Mouse (Mus musculus) midbrain, embryonic 12.5 days (tissue): ENCODE results near the gene Palm3. TPM values are rescaled to one million over a fixed set of nuclear protein-coding genes. Genes with fewer than 3 reads are reported as not detected.
A peak's percentile ranks its signal among the peaks of the same experiment; 100 is the strongest.

Experiments used
- ATAC-seq: fragments of 200-750 bp; cut with Nextera tagmentation; 2 replicates; pipeline ENCODE4 v1.8.0; 2017; ENCODE audit warnings: low read depth, moderate TSS enrichment, moderate library complexity; ENCODE audit not compliant: low FRiP score
- H3K27ac ChIP-seq: fragments of 300-500 bp; sonication (generic); replicated peaks from 2 replicates; pipeline ENCODE4 v1.5.1; 2016; ENCODE audit warnings: mild to moderate bottlenecking
- H3K27me3 ChIP-seq: fragments of 300-500 bp; sonication (generic); 2 replicates; pipeline ENCODE4 v1.6.1; 2016; ENCODE audit warnings: mild to moderate bottlenecking
- H3K36me3 ChIP-seq: fragments of 300-500 bp; sonication (generic); 2 replicates; pipeline ENCODE4 v1.6.1; 2016
- H3K4me1 ChIP-seq: fragments of 300-500 bp; sonication (generic); 2 replicates; pipeline ENCODE4 v1.6.1; 2016
- H3K4me2 ChIP-seq: fragments of 300-500 bp; sonication (generic); replicated peaks from 2 replicates; pipeline ENCODE4 v1.6.1; 2016; ENCODE audit warnings: mild to moderate bottlenecking, moderate library complexity
- H3K4me3 ChIP-seq: fragments of 300-500 bp; sonication (generic); 2 replicates; pipeline ENCODE4 v1.5.1; 2016; ENCODE audit warnings: mild to moderate bottlenecking
- H3K9ac ChIP-seq: fragments of 300-500 bp; sonication (generic); replicated peaks from 2 replicates; pipeline ENCODE4 v1.6.1; 2016; ENCODE audit warnings: mild to moderate bottlenecking, moderate library complexity
- H3K9me3 ChIP-seq: fragments of 300-500 bp; sonication (generic); 2 replicates; pipeline ENCODE4 v1.6.1; 2016; ENCODE audit warnings: mild to moderate bottlenecking
- WGBS: fragments of 180-500 bp; shearing (Covaris S2); methylation state at CpG from one replicate; pipeline ENCODE4 v1.1.7; 2016; 5-methylcytosine and 5-hydroxymethylcytosine counted together
- polyA plus RNA-seq: library from polyadenylated mRNA; unstranded; fragments of >200 nt; fragmentation: Nextera tagmentation; extraction: Ambion mirVana; gene quantifications from 2 replicates; pipeline ENCODE4 v1.2.1, GENCODE M21; 2016

Palm3 gene
- polyA plus RNA-seq, 1 experiment from 2014 or later: 3.9 TPM

- Histone ChIP-seq H3K9me3 (no peaks in the 10 kb centered on the region), H3K9ac (no peak overlapping the region), H3K4me2 (no peak overlapping the region), H3K27me3 (peaks cover 58% of the 10 kb centered on the region), H3K36me3 (no peaks in the 10 kb centered on the region), H3K4me1 (peaks cover 9% of the 10 kb centered on the region), H3K4me3 (no peak overlapping the region), H3K27ac (no peak overlapping the region)
- WGBS: 78% methylated on average over 5 of the region's 5 CpGs
- ATAC-seq: no peak
Observed at GRCm38 (mm10) chr8:84038015-84038414, 16.7 kb downstream of the Palm3 start.

- ATAC-seq: no peak
- Histone ChIP-seq H3K4me1 (peaks cover 9% of the 10 kb centered on the region), H3K4me3 (no peak overlapping the region), H3K4me2 (no peak overlapping the region), H3K27ac (no peak overlapping the region), H3K27me3 (peaks cover 68% of the 10 kb centered on the region), H3K36me3 (no peaks in the 10 kb centered on the region), H3K9me3 (no peaks in the 10 kb centered on the region), H3K9ac (no peak overlapping the region)
- 11% methylated on average over 5 of the region's 5 CpGs for WGBS
Observed at GRCm38 (mm10) chr8:84039050-84039449, 17.8 kb downstream of the Palm3 start.

- peaks cover 83% of the 10 kb centered on the region for H3K27me3 ChIP-seq
- H3K4me3 ChIP-seq: peak within 1 kb of the TSS; percentile 33
- peak; percentile 71 for ATAC-seq
- no peak within 1 kb of the TSS for H3K27ac ChIP-seq
- peak within 1 kb of the TSS; percentile 41; the same call in 1 of the 2 replicates for H3K9ac ChIP-seq
- peak within 1 kb of the TSS; percentile 62 for H3K4me2 ChIP-seq
- no peaks in the 10 kb centered on the region for H3K9me3 ChIP-seq
- WGBS: 4% methylated on average over 40 of the region's 40 CpGs
- no peaks in the 10 kb centered on the region for H3K36me3 ChIP-seq
- H3K4me1 ChIP-seq: peaks cover 9% of the 10 kb centered on the region
Observed at GRCm38 (mm10) chr8:84042066-84042947, 21.0 kb downstream of the Palm3 start, which contains the start of gene Il27ra. Gene Il27ra, minus strand, starts transcription at chr8:84042589.

DNA sequence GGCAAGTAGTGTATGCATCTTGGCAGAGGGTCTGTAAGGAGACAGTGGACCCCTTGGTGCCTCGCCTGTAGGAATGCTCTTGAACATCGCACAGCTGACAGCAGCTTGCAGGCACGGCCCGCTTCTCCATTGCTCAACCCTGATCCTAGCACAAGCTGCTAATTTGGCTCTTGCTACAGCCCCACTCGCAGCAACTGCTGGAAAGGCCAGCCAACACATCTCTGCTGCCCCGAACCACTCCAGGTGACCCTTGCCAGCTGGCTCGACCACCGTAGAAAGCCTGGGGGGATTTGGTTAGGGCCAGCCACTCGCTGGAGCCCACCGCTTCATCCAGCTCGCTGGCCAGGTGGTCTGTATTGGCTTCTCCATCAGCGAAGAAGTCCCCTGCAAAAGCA lies 21.7 kb downstream of the Palm3 start:
- Histone ChIP-seq H3K4me2 (peak overlapping the region; percentile 62), H3K4me3 (peak overlapping the region; percentile 33; the same call in 1 of the 2 replicates), H3K9me3 (no peaks in the 10 kb centered on the region), H3K4me1 (peaks cover 9% of the 10 kb centered on the region), H3K27ac (no peak overlapping the region), H3K27me3 (peaks cover 86% of the 10 kb centered on the region), H3K36me3 (no peaks in the 10 kb centered on the region), H3K9ac (no peak overlapping the region)
- ATAC-seq: no peak
- 37% methylated on average over 12 of the region's 12 CpGs for WGBS

- ATAC-seq: no peak
- Histone ChIP-seq H3K4me3 (0 out of 2 replicates have a peak overlapping the region, but pooled peaks have one; percentile 2), H3K9me3 (no peaks in the 10 kb centered on the region), H3K4me2 (no peak overlapping the region), H3K27ac (no peak overlapping the region), H3K4me1 (peaks cover 9% of the 10 kb centered on the region), H3K27me3 (peaks cover 75% of the 10 kb centered on the region), H3K36me3 (no peaks in the 10 kb centered on the region), H3K9ac (no peak overlapping the region)
- under 1% methylated on average over 7 of the region's 7 CpGs for WGBS
Observed at GRCm38 (mm10) chr8:84044103-84044502, 22.8 kb downstream of the Palm3 start.

- no peaks in the 10 kb centered on the region for H3K9me3 ChIP-seq
- H3K27me3 ChIP-seq: peaks cover 69% of the 10 kb centered on the region
- WGBS: 7% methylated on average over 9 of the region's 9 CpGs
- ATAC-seq: no peak
- H3K4me1 ChIP-seq: peaks cover 9% of the 10 kb centered on the region
- no peak within 1 kb of the TSS for H3K27ac ChIP-seq
- no peaks in the 10 kb centered on the region for H3K36me3 ChIP-seq
- H3K9ac ChIP-seq: no peak within 1 kb of the TSS
- H3K4me2 ChIP-seq: 0 out of 2 replicates have a peak within 1 kb of the TSS, but pooled peaks have one; percentile 23
- 0 out of 2 replicates have a peak within 1 kb of the TSS, but pooled peaks have one; percentile 2 for H3K4me3 ChIP-seq
Observed at GRCm38 (mm10) chr8:84044900-84045299, 23.6 kb downstream of the Palm3 start, which contains the start of gene Rln3. Gene Rln3, minus strand, starts transcription at chr8:84045000.

DNA sequence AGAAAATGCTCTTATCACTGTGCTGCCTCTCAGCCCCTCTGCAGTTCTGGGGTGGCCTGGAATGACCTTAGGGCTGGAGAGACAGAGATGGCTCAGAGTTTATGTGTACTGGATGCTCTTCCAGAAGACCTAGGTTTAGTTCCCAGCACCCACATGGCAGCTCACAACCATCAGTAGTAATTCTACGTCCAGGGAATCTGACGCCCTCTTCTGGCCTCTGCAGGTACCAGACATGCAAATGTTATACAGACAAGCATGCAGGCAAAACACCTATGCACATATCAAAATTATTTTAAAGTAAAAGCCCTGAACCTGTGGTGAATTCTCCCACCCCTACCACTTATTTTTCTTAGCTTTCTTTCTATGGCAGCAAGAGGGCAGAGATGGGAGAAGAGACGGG lies 25.2 kb downstream of the Palm3 start:
- Histone ChIP-seq H3K9me3 (no peaks in the 10 kb centered on the region), H3K27me3 (peaks cover 53% of the 10 kb centered on the region)
- no peak for ATAC-seq

GRCm38 (mm10) chr8:84048171-84048570 lies 26.9 kb downstream of the Palm3 start:
- 77% methylated on average over 5 of the region's 5 CpGs for WGBS
- H3K4me1 ChIP-seq: no peaks in the 10 kb centered on the region
- H3K9ac ChIP-seq: no peak overlapping the region
- peaks cover 36% of the 10 kb centered on the region for H3K27me3 ChIP-seq
- H3K9me3 ChIP-seq: no peaks in the 10 kb centered on the region
- no peak overlapping the region for H3K4me3 ChIP-seq
- no peak overlapping the region for H3K4me2 ChIP-seq
- ATAC-seq: no peak
- no peaks in the 10 kb centered on the region for H3K36me3 ChIP-seq
- no peak overlapping the region for H3K27ac ChIP-seq

More for the DNA sequence above, 25.2 kb downstream of the Palm3 start:
- no peak overlapping the region for H3K9ac ChIP-seq
- 81% methylated on average over 3 of the region's 3 CpGs for WGBS
- no peaks in the 10 kb centered on the region for H3K36me3 ChIP-seq
- H3K4me3 ChIP-seq: no peak overlapping the region
- no peak overlapping the region for H3K27ac ChIP-seq
- H3K4me2 ChIP-seq: no peak overlapping the region
- peaks cover 9% of the 10 kb centered on the region for H3K4me1 ChIP-seq

GRCm38 (mm10) chr8:84052746-84053145 lies 31.5 kb downstream of the Palm3 start:
- no peak for ATAC-seq
- H3K27me3 ChIP-seq: 0 out of 2 replicates have a peak, but pooled peaks cover 3% of the 10 kb centered on the region
- H3K4me3 ChIP-seq: no peak overlapping the region
- no peak overlapping the region for H3K9ac ChIP-seq
- no peaks in the 10 kb centered on the region for H3K4me1 ChIP-seq
- H3K27ac ChIP-seq: no peak overlapping the region
- no peak overlapping the region for H3K4me2 ChIP-seq
- no peaks in the 10 kb centered on the region for H3K9me3 ChIP-seq
- 76% methylated on average over 3 of the region's 3 CpGs for WGBS
- H3K36me3 ChIP-seq: no peaks in the 10 kb centered on the region

DNA sequence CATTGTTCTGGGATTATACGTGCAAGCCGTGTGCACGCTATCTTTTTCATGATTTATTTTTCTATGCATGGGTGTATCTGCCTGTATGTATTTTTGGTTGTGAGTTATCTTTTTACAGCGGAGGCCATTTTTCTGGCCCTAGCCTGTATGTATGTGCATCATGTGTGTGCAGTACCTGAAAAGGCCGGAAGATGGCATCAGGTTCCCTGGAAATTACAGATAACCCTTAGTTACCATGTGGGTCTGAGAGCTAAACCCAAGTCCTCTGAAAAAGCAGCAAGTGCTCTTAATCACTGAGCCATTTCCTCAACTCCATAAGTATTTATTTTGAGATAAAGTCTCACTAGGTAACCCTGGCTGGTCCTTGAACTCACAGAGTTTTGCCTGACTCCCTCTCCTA lies 32.0 kb downstream of the Palm3 start:
- 93% methylated on average over 5 of the region's 5 CpGs for WGBS
- 0 out of 2 replicates have a peak, but pooled peaks cover 3% of the 10 kb centered on the region for H3K27me3 ChIP-seq

GRCm38 (mm10) chr8:84057827-84058226 lies 36.6 kb downstream of the Palm3 start:
- Histone ChIP-seq H3K27me3 (0 out of 2 replicates have a peak, but pooled peaks cover 3% of the 10 kb centered on the region), H3K9ac (no peak overlapping the region), H3K36me3 (no peaks in the 10 kb centered on the region), H3K4me1 (no peaks in the 10 kb centered on the region), H3K4me3 (no peak overlapping the region), H3K27ac (no peak overlapping the region), H3K9me3 (no peaks in the 10 kb centered on the region), H3K4me2 (no peak overlapping the region)
- 100% methylated on average over 1 of the region's 1 CpGs for WGBS
- ATAC-seq: no peak

More for the DNA sequence above, 32.0 kb downstream of the Palm3 start:
- Histone ChIP-seq H3K36me3 (no peaks in the 10 kb centered on the region), H3K9ac (no peak overlapping the region), H3K4me3 (no peak overlapping the region), H3K9me3 (no peaks in the 10 kb centered on the region), H3K4me1 (no peaks in the 10 kb centered on the region), H3K4me2 (no peak overlapping the region), H3K27ac (no peak overlapping the region)
- ATAC-seq: no peak

GRCm38 (mm10) chr8:84059226-84059625 lies 38.0 kb downstream of the Palm3 start:
- H3K27ac ChIP-seq: no peak overlapping the region
- H3K9ac ChIP-seq: no peak overlapping the region
- no peak overlapping the region for H3K4me3 ChIP-seq
- ATAC-seq: no peak
- H3K27me3 ChIP-seq: no peaks in the 10 kb centered on the region
- 91% methylated on average over 2 of the region's 2 CpGs for WGBS
- H3K4me2 ChIP-seq: no peak overlapping the region
- H3K4me1 ChIP-seq: no peaks in the 10 kb centered on the region
- H3K9me3 ChIP-seq: no peaks in the 10 kb centered on the region
- H3K36me3 ChIP-seq: no peaks in the 10 kb centered on the region
